Mouse (Mus musculus): ENCODE results near the gene Kank1.
"Not testable (repeated sequence)": the region's sequence is repeated elsewhere in the genome, so short reads cannot be mapped to it uniquely, and the experiment has no call there.

Gene Kank1

DNA sequence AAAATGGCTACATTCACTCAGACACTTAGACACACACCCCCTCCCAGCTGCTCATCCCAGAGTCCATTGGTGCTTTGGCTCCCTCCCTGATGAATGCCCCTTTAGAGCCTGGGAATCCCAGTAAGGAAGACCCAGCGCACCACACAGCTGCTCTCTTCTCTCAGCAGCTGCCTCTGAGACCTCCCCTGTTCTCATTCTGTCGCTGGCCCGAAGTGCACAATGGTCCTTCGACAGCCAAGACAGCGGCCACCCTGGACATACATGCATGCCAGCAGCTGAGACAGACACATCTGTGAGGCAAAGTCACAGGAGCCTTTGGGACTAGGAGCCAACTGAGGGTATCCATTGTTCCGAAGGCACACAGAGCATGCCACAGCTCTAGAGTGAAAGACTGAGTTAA is 203.0 kb downstream of the Kank1 start:
- no peak for DNase-seq (ENCODE audit: low read depth, low spot score)

DNA sequence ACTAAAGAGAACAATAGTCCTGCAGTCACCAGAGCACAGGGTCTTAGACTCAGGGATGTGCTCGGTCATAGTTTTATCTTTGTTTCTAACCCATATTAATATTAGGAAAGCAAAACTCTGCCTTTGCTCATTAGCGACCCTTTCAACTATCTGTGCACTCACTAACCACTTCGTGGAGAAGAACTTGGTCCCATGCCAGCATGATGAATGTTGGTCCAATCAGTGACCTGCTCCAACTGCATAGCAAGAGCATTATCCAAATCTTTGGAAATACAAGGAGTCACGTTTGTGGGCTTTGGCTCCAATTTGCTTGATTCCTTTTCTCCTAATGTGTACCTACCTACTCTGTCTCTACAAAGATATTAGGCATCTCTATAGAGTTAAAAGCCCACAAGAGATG is 204.0 kb downstream of the Kank1 start:
- DNase-seq (ENCODE audit: low read depth, low spot score): no peak

DNA sequence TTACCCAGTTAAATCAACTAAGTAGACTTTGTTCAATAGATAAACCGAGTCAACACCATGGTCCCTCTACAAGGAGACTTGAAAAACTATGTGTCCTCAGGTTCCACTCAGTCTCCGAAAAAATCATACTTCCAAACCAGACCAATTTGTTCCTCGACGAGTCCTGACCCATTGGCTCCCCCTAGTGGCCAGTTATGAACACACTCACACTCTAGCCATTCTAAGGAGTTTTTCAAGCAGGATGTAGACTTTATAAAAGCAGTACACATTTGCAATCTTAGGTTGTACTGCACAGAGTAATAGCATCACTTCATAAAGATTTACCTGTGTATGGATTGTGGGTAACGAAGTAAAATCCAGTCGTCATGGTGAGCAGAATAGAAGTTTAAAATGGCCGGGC is 208.3 kb downstream of the Kank1 start:
- DNase-seq (ENCODE audit: low read depth, low spot score): peak; percentile 68

DNA sequence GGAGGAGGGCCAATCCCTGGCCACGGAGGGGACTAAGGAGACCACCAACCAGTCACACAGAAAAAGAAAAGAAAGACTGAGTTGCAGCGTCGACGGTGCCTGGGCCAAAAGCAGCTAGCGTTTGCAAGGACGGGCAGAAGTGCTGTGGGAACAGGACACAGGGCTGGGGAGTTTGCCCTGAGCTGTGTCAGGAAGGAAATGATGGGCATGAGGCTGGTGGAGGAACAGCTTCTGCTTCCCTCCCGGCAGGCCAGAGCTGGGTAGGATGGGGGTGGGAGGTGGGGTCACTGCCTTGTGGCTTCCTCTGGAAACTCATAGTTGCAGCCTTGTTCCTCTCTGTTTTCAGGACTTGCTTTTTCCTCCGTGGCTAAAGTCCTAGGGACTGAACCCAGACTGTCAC is 209.1 kb downstream of the Kank1 start:
- no peak for DNase-seq (ENCODE audit: low read depth, low spot score)

DNA sequence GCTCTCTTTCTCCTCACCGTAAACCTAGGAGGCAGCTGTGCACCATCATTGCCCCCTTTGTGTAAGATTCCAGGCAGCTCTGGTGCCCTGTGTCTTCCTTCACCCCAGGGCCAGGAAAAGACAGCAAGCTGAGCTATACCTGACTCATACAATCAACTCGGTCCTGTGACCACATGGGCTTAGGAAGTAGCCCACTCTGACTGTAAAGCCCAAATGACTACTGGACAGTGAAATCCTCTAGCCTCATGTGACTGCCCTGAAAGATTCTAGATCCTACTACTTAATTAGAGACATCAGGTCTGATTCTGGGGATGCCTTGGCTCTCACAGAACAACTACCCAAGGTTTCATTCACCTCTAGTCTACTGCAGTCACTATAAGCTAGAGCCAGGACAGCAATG is 209.9 kb downstream of the Kank1 start:
- no peak for DNase-seq (ENCODE audit: low read depth, low spot score)

DNA sequence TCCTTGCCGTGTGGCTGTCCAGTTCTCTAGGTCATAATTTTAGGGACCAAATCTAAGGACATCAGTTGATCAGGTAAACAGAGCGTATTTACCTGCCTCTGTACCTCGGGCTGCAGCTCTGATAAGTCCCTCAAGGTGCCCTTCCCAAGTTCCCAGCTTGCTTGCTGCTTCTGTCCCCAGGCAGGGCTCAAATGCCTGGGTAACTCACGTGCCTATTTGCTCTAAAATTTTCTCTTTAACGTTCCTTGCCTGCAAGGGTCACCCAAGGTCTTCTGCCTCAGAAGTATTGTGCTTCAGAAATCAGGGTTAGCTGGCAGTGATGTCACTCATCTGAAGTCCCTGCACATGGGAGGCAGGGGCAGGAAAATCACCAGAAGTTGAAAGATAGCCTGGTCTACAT is 210.6 kb downstream of the Kank1 start:
- DNase-seq (ENCODE audit: low read depth, low spot score): no peak

DNA sequence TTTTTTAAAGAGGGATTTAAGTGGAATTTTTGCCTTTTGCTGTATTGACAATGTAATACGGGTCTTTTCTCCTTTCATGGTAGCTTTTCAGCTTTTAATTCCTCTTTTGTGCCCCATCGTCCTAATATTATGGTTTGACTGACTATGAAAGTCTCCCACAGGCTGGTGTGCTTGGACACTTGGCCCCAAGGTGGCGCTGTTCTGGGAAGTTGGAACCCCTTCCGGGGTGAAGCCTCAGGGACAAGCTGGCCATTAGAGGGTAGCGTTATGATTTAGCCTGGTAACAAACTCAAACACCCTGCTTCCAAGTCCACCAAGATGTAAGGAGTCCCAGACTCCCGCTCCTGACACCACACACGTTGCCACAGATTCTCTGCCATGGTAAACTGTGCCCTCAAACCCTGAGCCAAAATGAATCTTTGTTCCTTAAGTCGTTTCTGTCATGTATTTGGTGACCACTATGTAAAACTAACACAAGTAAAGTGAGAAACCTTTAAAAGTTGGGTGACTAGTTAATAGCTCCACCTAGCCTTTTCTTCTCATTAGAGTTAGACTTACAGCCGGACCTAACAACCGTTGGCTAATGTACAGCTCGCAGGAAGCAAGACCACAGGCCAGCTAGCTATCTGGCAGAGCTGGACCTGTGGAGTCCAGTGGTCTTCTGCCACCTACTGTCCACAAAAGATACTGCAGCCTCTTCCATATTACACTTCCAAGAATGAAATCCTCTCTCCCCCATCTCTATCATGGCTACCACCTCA is 214.3 kb downstream of the Kank1 start:
- DNase-seq (ENCODE audit: low read depth, low spot score): peak; percentile 51

DNA sequence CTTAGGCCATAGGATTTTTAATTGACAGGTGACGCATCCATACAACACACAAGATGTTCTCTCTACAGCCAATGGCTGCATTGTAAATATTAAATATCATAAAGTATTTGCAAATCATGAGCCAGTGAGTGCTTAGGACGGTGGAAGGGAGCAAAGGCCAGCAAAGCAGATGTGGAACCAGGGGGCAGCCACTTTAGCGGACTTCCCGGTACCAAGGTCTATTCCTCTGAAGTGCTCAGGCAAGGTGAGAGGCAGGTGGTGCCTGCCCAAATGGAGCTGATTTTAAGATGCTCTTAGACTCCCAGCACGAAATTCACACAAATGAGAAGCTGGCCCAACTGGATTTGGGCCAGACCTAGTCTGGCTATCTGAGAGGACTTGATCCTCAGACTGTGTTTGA is 216.4 kb downstream of the Kank1 start:
- DNase-seq (ENCODE audit: low read depth, low spot score): no peak

DNA sequence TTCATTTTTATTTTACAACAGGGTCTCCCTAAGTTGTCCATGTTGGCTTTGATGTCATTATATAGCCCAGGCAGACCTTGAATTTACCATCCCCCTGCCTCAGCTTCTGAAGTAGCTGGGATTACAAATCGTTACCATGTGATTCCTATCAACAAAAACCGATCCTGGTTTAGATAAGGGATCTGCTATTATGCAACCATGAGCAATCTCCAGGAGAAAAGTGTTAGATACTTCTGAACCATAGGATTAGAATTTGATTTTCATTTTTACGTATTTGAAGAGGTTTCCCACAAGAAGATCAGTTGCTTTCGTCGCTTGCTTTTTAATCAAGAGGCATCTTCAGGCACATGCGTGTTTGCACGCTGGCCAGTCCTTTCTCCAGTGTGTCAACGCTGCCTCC is 224.0 kb downstream of the Kank1 start:
- DNase-seq (ENCODE audit: low read depth, low spot score): no peak

DNA sequence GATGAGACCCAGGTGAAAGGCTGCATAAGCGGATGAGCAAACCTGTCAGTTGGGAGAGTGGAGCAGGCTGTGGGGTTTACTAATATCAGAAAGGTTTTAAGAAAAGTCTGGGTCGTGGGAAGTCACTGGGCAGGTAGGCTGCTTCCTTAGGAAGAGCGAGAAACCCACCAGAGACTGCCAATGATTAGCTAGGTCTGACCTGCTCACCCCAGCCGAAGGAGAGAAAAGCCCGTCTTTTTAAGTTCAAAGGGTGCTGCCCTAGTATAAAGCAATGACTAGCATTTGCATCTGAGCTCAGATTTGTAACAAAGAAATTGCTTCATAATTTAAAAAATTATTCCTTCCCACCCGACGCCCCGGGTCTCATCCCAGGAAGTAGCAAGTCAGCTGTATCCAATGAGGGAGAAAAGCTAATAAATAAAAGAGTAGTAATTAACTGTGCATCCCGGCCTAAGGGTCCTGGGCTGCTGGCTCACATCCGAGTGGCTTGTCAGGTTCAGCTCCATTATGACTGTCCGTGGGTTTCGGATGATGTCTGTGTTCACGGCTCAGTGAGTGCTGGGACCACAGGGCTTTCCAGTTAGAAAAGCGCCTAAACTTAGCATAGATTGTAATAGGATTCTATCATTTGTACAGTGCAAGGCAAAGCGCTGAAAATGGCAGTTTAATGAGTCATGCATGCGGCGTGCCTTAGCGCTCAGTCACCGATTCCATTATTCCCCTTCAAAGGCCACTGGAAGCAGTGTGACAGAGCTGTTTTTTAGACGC is 225.0 kb downstream of the Kank1 start:
- DNase-seq (ENCODE audit: low read depth, low spot score): no peak

DNA sequence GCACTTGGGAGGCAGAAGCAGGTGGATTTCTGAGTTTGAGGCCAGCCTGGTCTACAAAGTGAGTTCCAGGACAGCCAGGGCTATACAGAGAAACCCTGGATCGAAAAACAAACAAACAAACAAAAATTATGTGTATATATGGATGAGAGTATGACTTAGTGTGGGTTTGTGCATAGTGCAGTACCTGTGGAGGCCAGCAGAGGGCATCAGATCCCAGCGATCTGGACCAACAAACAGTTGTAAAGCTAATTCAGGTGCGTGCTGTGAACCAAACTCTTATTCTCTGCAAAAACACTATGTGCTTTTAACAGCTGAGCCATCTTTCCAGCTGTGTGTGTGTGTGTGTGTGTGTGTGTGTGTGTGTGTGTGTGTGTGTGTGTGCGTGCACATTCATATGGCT is 239.0 kb downstream of the Kank1 start:
- DNase-seq (ENCODE audit: low read depth, low spot score): not testable (repeated sequence)

DNA sequence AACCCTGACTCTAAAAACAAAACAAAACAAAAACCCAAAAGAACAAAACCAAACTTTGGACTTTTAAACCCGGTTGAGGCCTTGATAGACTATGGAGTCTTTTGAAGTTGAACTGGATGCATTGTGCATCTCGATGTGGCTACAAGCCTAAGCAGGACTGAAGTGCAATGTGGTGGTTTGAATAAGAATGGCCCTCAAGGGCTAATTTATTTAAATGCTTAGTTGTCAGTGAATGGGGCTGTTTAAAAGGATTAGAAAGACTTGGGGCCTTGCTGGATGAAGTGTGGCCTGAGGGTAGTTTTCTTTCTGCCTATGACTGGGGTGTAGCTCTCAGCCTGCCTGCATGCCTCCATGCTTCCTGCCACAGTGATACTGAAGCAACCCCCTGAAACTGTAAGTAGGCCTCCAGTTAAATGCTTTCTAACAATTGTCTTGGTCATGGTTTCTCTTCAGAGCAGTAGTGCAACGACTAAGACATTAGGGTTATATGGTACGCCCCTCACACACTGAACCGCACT is 242.4 kb downstream of the Kank1 start:
- no peak for DNase-seq (ENCODE audit: low read depth, low spot score)

DNA sequence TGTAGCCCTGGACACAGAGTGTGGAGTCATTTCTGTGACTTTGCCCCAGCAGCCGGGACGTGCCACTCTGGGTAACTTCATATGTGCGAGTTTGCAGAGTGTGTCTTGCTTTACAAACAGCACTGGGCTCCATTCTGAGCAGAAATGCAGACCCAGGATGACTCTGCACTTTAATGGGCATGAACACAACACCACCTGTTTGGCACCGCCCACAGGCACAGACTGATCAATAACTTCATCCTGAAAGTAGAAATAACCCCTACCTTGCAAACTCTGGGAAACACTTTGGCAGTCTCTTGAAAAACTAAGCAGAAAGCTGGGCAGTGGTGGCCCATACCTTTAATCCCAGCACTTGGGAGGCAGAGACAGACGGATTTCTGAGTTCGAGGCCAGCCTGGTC is 244.0 kb downstream of the Kank1 start:
- DNase-seq (ENCODE audit: low read depth, low spot score): no peak

All from embryo, embryonic 11.5 days (tissue).